Mouse (Mus musculus) lung, embryonic 15.5 days (tissue): ENCODE measurements around the gene Rab9b. TPM values are rescaled to one million over a fixed set of nuclear protein-coding genes. Genes with fewer than 3 reads are reported as not detected.

Experiments used
- ATAC-seq: fragments of 200-750 bp; cut with Nextera tagmentation; 2 replicates; pipeline ENCODE4 v1.8.0; 2017; ENCODE audit warnings: moderate number of reproducible peaks, borderline replicate concordance; ENCODE audit not compliant: low FRiP score, low TSS enrichment; ENCODE audit errors: extremely low read depth
- H3K27ac ChIP-seq: fragments of 300-500 bp; sonication (generic); 2 replicates; pipeline ENCODE4 v1.5.1; 2015; ENCODE audit warnings: moderate library complexity, mild to moderate bottlenecking, inconsistent platforms
- H3K27me3 ChIP-seq: fragments of 300-500 bp; sonication (generic); 2 replicates; pipeline ENCODE4 v1.6.1; 2015; ENCODE audit warnings: inconsistent platforms
- H3K36me3 ChIP-seq: fragments of 300-500 bp; sonication (generic); 2 replicates; pipeline ENCODE4 v1.6.1; 2015; ENCODE audit warnings: inconsistent platforms
- H3K4me1 ChIP-seq: fragments of 300-500 bp; sonication (generic); 2 replicates; pipeline ENCODE4 v1.6.1; 2015; ENCODE audit warnings: inconsistent platforms
- H3K4me2 ChIP-seq: fragments of 300-500 bp; sonication (generic); 2 replicates; pipeline ENCODE4 v1.6.1; 2015; ENCODE audit warnings: inconsistent platforms, mild to moderate bottlenecking, moderate library complexity
- H3K4me3 ChIP-seq: fragments of 300-500 bp; sonication (generic); 2 replicates; pipeline ENCODE4 v1.5.1; 2015; ENCODE audit warnings: mild to moderate bottlenecking, inconsistent platforms
- H3K9ac ChIP-seq: fragments of 300-500 bp; sonication (generic); 2 replicates; pipeline ENCODE4 v1.6.1; 2015; ENCODE audit warnings: inconsistent platforms
- H3K9me3 ChIP-seq: fragments of 300-500 bp; sonication (generic); 2 replicates; pipeline ENCODE4 v1.6.1; 2016; ENCODE audit warnings: inconsistent platforms
- WGBS: fragments of 180-500 bp; shearing (Covaris S2); methylation state at CpG from one replicate; pipeline ENCODE4 v1.1.7; 2015; 5-methylcytosine and 5-hydroxymethylcytosine counted together
- polyA plus RNA-seq: library from polyadenylated mRNA; unstranded; fragments of >200 nt; fragmentation: Nextera tagmentation; extraction: Ambion mirVana; gene quantifications from 2 replicates; pipeline ENCODE4 v1.2.1, GENCODE M21; 2015

Rab9b gene
- polyA plus RNA-seq, result 0.08 and 0.14 TPM in 2 replicates

DNA sequence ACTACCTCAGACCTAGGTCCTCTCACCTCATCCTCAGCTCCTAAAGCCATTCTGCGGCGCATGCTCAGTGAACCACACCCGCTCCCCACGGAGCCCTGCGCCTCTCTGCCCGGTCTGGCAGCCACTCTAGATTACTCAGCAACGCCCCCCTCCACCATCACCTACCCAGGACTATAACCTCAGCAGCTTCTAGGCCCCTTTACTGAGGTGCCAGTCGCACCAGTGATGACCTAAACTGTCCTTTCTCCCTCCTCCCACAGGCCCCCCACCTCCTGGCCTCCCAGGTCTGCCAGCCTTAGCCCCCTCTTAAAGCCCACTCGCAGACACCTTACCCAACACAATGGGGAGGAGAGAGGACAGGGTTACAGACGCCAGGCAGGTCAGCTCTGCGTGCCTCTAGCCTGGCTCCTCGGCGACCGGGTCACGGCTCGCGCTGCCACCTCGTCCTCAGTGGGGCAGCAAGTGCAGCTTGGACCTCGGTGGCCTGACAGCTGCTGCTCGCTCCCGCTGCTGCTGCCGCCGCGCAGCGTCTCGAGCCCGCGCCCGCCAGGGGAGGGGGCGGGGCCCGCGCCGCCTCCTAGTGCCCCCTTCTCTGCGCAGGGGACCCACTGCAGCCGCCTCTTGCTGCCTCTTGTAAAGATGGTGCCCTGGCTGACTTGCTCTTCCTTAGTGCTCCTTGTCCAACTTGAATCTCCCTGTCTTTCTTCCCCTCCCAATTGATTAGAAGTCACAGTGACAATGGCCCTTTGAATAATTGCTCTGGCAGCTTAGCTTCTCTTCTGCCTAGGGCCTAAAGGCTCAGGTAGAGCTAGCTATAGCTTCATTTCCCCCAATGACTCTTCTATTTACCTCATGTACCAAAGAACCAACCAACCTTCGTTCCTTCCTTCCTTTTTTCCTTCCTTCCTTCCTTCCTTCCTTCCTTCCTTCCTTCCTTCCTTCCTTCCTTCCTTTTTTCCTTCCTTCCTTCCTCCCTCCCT, at the start of gene Rab9b:
Rab9b (minus strand) TSS at position 695 of the 980 bp plus-strand sequence.
- Histone ChIP-seq H3K4me2 (peak within 1 kb of the TSS; percentile 71), H3K4me3 (peak within 1 kb of the TSS; percentile 41), H3K9me3 (no peaks in the 10 kb centered on the region), H3K27me3 (peaks cover 3% of the 10 kb centered on the region; the same call in 1 of the 2 replicates), H3K27ac (no peak within 1 kb of the TSS), H3K36me3 (no peaks in the 10 kb centered on the region), H3K4me1 (no peaks in the 10 kb centered on the region), H3K9ac (no peak within 1 kb of the TSS)
- peak; percentile 42; the same call in 1 of the 2 replicates for ATAC-seq
- WGBS, result 14% methylated on average over 30 of the region's 36 CpGs

DNA sequence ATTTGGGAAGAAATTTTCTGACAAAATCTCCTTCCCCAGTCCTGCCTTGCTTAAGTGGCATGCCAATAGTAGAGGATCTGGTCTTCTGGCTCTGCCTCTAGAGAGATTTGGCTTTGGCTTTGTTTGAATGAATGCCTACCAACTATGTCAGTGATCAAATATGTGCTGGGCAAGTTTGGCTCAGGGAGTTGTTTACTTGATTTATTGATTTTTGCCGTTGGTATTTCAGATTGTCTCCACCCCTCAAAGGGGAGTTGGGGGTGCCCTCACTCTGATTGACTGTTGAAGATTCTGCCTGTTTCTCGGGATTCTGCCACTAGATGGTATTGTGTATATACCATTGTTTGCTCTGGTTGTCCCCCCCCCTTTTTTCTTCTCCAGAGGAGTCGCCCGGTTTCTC, 35.8 kb upstream of the Rab9b start:
- Histone ChIP-seq H3K27me3 (no peaks in the 10 kb centered on the region), H3K36me3 (no peaks in the 10 kb centered on the region), H3K27ac (no peak overlapping the region), H3K9me3 (no peaks in the 10 kb centered on the region), H3K4me3 (no peak overlapping the region), H3K4me1 (no peaks in the 10 kb centered on the region), H3K4me2 (no peak overlapping the region), H3K9ac (no peak overlapping the region)
- 45% methylated on average over 4 of the region's 4 CpGs for WGBS
- no peak for ATAC-seq

DNA sequence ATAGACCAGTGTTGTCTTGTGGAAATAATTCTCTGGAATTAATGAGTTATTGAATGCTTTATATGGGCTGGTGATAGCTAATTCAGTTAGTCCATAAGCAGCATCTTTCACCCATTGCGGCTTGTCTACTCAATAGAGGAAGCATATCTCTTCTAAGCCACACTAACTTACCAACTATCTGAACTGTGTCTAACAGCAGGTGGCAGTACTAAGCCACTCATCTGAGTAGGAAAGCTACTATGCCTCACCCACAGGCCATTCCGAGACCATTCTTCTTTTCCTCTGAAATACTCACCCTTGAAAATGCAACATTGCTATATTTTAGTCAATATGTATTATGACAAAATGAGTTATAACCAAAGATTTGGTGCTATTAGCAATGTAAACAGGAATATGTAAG, 27.2 kb upstream of the Rab9b start:
- Histone ChIP-seq H3K4me1 (no peaks in the 10 kb centered on the region), H3K4me3 (no peak overlapping the region), H3K36me3 (no peaks in the 10 kb centered on the region), H3K9me3 (no peaks in the 10 kb centered on the region), H3K27ac (no peak overlapping the region), H3K4me2 (no peak overlapping the region), H3K27me3 (no peaks in the 10 kb centered on the region), H3K9ac (no peak overlapping the region)
- WGBS, result 53% methylated on average over 2 of the region's 2 CpGs
- ATAC-seq, result no peak

DNA sequence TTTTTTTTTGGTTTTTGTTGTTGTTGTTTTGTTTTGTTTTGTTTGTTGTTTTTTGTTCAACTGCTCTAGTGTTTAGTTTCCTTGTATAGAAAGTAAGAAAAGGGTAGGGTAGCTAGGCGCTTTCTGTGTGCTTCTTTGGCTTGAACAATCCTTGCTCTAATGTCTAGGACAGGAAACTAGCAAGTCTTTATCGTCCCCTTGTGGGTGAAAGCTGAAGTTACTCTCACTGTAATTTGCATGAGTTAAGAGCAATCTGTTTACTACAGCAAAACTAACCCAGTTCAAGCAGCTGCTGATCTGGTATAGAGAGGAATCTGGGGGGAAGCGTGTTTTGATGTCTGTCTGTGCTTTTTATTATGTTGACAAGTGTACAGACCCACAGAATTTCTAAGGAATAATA, 18.3 kb downstream of the Rab9b start:
- Histone ChIP-seq H3K27me3 (no peaks in the 10 kb centered on the region), H3K4me2 (no peak overlapping the region), H3K4me3 (no peak overlapping the region), H3K4me1 (no peaks in the 10 kb centered on the region), H3K36me3 (no peaks in the 10 kb centered on the region), H3K27ac (no peak overlapping the region), H3K9me3 (no peaks in the 10 kb centered on the region), H3K9ac (no peak overlapping the region)
- ATAC-seq, result no peak
- 36% methylated on average over 3 of the region's 3 CpGs for whole genome bisulfite sequencing

DNA sequence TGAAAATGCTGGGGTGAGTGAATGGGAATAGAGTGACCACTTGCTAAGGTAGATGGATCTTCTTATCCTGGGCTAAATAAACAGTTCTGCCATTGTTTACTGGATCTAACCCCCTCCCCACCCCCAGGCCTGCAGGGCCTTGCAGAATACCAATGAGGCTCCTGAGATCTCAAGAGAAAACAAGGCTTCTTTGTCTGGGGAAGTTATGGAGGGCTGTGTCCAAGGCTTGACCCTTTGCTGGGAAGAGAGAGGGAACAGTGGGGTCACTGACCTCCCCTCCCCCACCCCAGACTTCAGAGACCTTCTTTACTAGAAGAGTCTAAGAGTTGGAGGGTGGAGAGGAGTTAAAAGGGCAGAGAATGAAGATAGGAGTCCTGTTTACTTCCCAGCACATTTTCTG, 39.9 kb downstream of the Rab9b start:
- Histone ChIP-seq H3K4me3 (no peak overlapping the region), H3K9ac (no peak overlapping the region), H3K27ac (no peak overlapping the region), H3K9me3 (no peaks in the 10 kb centered on the region), H3K4me1 (no peaks in the 10 kb centered on the region), H3K36me3 (no peaks in the 10 kb centered on the region), H3K4me2 (no peak overlapping the region), H3K27me3 (no peaks in the 10 kb centered on the region)
- ATAC-seq, result no peak

DNA sequence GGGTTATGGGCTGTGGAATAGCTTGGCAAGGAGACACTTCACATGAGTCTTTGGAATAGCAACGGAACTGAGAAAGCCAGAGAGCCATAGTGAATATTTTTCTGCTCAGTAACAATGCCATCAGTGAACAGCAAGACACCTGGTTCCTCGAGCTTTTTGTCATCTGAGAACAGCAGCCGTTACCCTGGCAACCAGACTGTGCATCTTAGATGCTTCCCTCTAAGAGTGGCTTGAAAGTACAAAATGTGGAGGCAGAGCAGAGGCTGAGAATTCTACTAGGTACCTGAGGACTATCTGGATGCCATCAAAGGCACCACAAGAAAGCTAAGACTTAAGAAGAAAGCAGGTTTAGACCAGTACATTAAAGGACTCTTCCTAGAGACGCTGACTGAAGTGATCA, 43.5 kb downstream of the Rab9b start:
- H3K4me3 ChIP-seq, result no peak overlapping the region
- ATAC-seq, result no peak
- H3K27ac ChIP-seq, result no peak overlapping the region
- no peak overlapping the region for H3K9ac ChIP-seq
- no peaks in the 10 kb centered on the region for H3K36me3 ChIP-seq
- H3K9me3 ChIP-seq, result no peaks in the 10 kb centered on the region
- H3K4me1 ChIP-seq, result no peaks in the 10 kb centered on the region
- no peak overlapping the region for H3K4me2 ChIP-seq
- 67% methylated on average over 4 of the region's 4 CpGs for WGBS
- H3K27me3 ChIP-seq, result no peaks in the 10 kb centered on the region

DNA sequence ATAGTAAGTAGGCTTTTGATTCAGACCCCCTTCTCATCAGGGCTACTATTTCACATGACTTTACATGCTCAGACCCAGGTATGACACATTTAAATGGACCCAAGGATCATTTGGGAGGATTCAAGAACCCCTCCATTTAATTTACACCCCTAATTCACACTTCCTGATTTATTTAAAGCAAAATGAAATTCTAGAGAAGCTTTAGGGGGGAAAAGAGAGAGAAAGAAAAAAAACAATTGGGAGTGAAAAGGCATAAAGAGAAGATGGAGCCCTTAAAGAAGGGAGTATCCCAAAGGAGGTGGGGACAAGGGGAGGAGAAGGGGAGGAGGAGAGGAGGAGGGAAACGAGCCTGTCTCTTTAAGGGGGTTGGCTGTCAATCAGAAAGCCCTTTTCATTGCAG, 46.2 kb downstream of the Rab9b start, which contains the start of gene Plp1:
Plp1 (plus strand) TSS at position 301 of the 400 bp plus-strand sequence.
- H3K4me2 ChIP-seq, result no peak within 1 kb of the TSS
- no peak within 1 kb of the TSS for H3K4me3 ChIP-seq
- 29% methylated on average over 1 of the region's 1 CpGs for WGBS
- H3K27ac ChIP-seq, result no peak within 1 kb of the TSS
- no peak for ATAC-seq
- no peak within 1 kb of the TSS for H3K9ac ChIP-seq
- H3K9me3 ChIP-seq, result no peaks in the 10 kb centered on the region
- H3K36me3 ChIP-seq, result no peaks in the 10 kb centered on the region
- no peaks in the 10 kb centered on the region for H3K27me3 ChIP-seq
- no peaks in the 10 kb centered on the region for H3K4me1 ChIP-seq

DNA sequence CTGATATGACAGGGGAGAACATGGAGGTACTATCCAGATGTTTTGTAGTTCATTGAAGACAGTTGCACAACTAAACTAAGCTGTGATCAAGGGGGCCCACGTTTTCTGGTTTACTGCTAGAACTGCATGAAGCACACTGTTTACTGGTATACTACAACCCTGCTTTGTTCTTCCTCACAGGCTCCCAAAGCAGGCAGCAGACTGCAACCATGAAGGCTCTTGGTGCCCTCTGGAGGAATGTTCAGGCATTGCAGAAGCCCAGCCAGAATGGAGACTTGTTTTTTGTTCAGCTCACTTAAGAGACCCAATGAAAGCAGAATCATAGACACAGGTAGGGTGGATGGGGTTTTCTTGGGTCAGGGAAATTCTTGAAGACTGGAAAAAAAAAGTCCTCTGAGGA, 48.3 kb downstream of the Rab9b start:
- 9% methylated on average over 1 of the region's 1 CpGs for WGBS
- Histone ChIP-seq H3K4me3 (no peak overlapping the region), H3K9ac (no peak overlapping the region), H3K9me3 (no peaks in the 10 kb centered on the region), H3K27ac (no peak overlapping the region), H3K27me3 (no peaks in the 10 kb centered on the region), H3K4me2 (no peak overlapping the region), H3K36me3 (no peaks in the 10 kb centered on the region), H3K4me1 (no peaks in the 10 kb centered on the region)
- no peak for ATAC-seq

DNA sequence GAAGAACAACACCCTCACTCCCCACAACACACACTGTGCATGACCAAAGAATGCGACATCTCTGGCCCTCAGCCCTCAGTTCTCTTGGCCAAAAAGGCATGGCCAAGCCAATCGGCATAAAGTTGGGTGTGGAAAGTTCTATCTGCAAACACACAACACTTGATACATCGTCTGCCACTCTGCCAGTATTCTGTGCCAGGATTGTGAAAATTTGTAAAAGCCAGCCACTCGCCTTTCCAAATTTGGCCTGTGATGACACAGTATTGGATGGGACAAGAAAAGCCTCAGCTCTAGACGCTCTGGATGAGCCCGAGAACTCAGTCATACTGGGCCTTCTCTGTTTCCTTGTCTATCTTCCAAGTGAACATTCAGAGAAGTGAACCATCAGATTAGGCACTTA, 48.8 kb downstream of the Rab9b start:
- H3K9me3 ChIP-seq, result no peaks in the 10 kb centered on the region
- H3K36me3 ChIP-seq, result no peaks in the 10 kb centered on the region
- no peak overlapping the region for H3K27ac ChIP-seq
- ATAC-seq, result no peak
- no peaks in the 10 kb centered on the region for H3K27me3 ChIP-seq
- H3K9ac ChIP-seq, result no peak overlapping the region
- no peaks in the 10 kb centered on the region for H3K4me1 ChIP-seq
- no peak overlapping the region for H3K4me2 ChIP-seq
- WGBS, result 76% methylated on average over 6 of the region's 6 CpGs
- H3K4me3 ChIP-seq, result no peak overlapping the region

Other genes starting within 250 kb of the Rab9b start
- 11.5 and 12.1 TPM in 2 replicates for gene Tceal1, start 160.8 kb downstream of the Rab9b start, polyA plus RNA-seq
- 549 and 553 TPM in 2 replicates for gene Morf4l2, start 125.1 kb downstream of the Rab9b start, polyA plus RNA-seq
- 0.10 TPM in 1 of 2 replicates, not detected in the other for gene Glra4, start 88.6 kb downstream of the Rab9b start, polyA plus RNA-seq
- 2.4 and 3.6 TPM in 2 replicates for gene Plp1, start 46.1 kb downstream of the Rab9b start, polyA plus RNA-seq
- gene H2bfm, start 58.6 kb upstream of the Rab9b start, polyA plus RNA-seq, result not detected in 2 replicates
- gene Tmsb15b2, start 106.7 kb upstream of the Rab9b start, polyA plus RNA-seq, result 30.5 and 33.3 TPM in 2 replicates
- gene Tmsb15l, start 108.1 kb upstream of the Rab9b start, polyA plus RNA-seq, result 2.9 and 3.5 TPM in 2 replicates
- gene Tmsb15b1, start 108.1 kb upstream of the Rab9b start, polyA plus RNA-seq, result 19.0 and 22.2 TPM in 2 replicates
- gene Zcchc18, start 124.4 kb upstream of the Rab9b start, polyA plus RNA-seq, result 11.0 and 11.4 TPM in 2 replicates
- gene Slc25a53, start 169.5 kb upstream of the Rab9b start, polyA plus RNA-seq, result 12.1 and 14.6 TPM in 2 replicates
- gene Fam199x, start 180.8 kb upstream of the Rab9b start, polyA plus RNA-seq, result 10.9 and 11.2 TPM in 2 replicates